ENCODE assay signal across 24 mouse cellular contexts in the genomic region with DNA sequence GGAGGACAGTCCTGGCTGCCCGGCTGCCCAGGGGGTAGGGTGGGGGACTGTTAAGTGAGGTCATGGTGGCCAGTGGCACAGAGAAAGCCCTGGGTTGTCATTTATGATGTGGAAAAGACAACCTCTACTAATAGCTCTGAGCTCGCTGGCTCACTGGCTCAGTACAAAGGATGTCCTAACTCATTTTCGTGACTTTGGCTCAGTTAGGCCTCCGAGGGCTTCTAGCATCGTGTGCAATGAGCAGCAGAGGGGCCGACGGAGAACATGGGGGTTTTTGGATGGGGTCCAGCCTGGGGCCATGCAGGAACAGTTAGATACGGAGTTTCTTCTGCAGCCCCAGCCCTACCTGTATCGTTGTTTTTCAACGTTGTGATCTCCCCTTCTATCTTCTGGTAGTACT. TPM values are rescaled to one million over a fixed set of nuclear protein-coding genes. Genes with fewer than 3 reads are reported as not detected.
DNase-seq lines count a peak whose midpoint lies in the region; ATAC-seq lines count a peak whose summit lies in the region.
"Had no signal": no experiment of that assay in that cellular context is flagged by ENCODE, and none has a peak within 500 bp of the region (broad histone marks: within the 10 kb centered on the region; RNA-seq: fewer than 3 reads in every experiment).

No protein-coding gene starts in this region.

- H3K4me2 ChIP-seq in embryonic facial prominence, embryonic 14.5 days (ENCODE audit: low read depth, low read length) = no peak overlapping the region

- H3K27ac ChIP-seq in embryonic facial prominence, embryonic 14.5 days (replicated peaks; ENCODE audit: low read depth, low read length) = no peak overlapping the region
- H3K27ac ChIP-seq in embryonic facial prominence, embryonic 10.5 days (replicated peaks) = no peak overlapping the region

- WGBS in embryonic facial prominence, embryonic 14.5 days = 87% methylated on average over 10 of the region's 10 CpGs
- WGBS in embryonic facial prominence, embryonic 10.5 days = 89% methylated on average over 10 of the region's 10 CpGs

- no peak for ATAC-seq in embryonic facial prominence, embryonic 14.5 days (ENCODE audit: low read depth)
- ATAC-seq: activated CD4-positive, CD25-positive, alpha-beta regulatory T cell, adult 4 months; CD4-positive, CD25-positive, alpha-beta regulatory T cell, adult 4 months; Patski had no signal

- peak overlapping the region; percentile 40; the same call in 1 of the 2 replicates for H3K9ac ChIP-seq in embryonic facial prominence, embryonic 14.5 days (ENCODE audit: low read depth, low read length)

- no peak overlapping the region for H3K4me3 ChIP-seq in embryonic facial prominence, embryonic 14.5 days (ENCODE audit: low read depth, low read length)
- no peak overlapping the region for H3K4me3 ChIP-seq in embryonic facial prominence, embryonic 10.5 days

- DNase-seq in embryonic facial prominence, embryonic 14.5 days (ENCODE audit: low spot score) = no peak
- DNase-seq in embryonic facial prominence, embryonic 10.5 days (ENCODE audit: low spot score) = no peak
- DNase-seq in Muller cell, postnatal 12 days (ENCODE audit: inconsistent ontology term) = peak; percentile 45
- peak; percentile 76 for DNase-seq in retina, embryonic 14.5 days (ENCODE audit: low spot score)
- DNase-seq in retina, postnatal 1 day = peak; percentile 85
- DNase-seq in cerebellum, adult 9-11 months = no peak
- DNase-seq in T-cell, adult 2 months (ENCODE audit: low spot score) = no peak
- no peak for DNase-seq in layer of hippocampus, postnatal 10 days (ENCODE audit: low spot score in 2 of 2)
- DNase-seq: adrenal gland, adult 2 months; adrenal gland, adult 8-10 months; adrenal gland, postnatal 10 days; adrenal gland, postnatal 14 days; adrenal gland, postnatal 25 days; adrenal gland, postnatal 36 days; B cell, adult 2 months; cerebellum, adult 11 months; cerebellum, adult 11-12 months; cerebellum, adult 18-20 months; cerebellum, adult 2 months had no signal

- H3K36me3 ChIP-seq in embryonic facial prominence, embryonic 14.5 days (ENCODE audit: control insufficient read depth, insufficient read depth, low read length) = no peaks in the 10 kb centered on the region
- H3K36me3 ChIP-seq in embryonic facial prominence, embryonic 10.5 days (replicated peaks) = no peaks in the 10 kb centered on the region
- H3K36me3 ChIP-seq: G1E had no signal

- no peaks in the 10 kb centered on the region for H3K9me3 ChIP-seq in embryonic facial prominence, embryonic 14.5 days (ENCODE audit: control insufficient read depth, low read length)
- H3K9me3 ChIP-seq in embryonic facial prominence, embryonic 10.5 days = no peaks in the 10 kb centered on the region
- H3K9me3 ChIP-seq: G1E had no signal

- no peaks in the 10 kb centered on the region for H3K27me3 ChIP-seq in embryonic facial prominence, embryonic 14.5 days (replicated peaks; ENCODE audit: control insufficient read depth, insufficient read depth, low read length)
- no peaks in the 10 kb centered on the region for H3K27me3 ChIP-seq in embryonic facial prominence, embryonic 10.5 days (replicated peaks; ENCODE audit: low read depth, poor library complexity, severe bottlenecking)
- H3K27me3 ChIP-seq: CH12.LX, Patski had no signal

- no peaks in the 10 kb centered on the region for H3K4me1 ChIP-seq in embryonic facial prominence, embryonic 14.5 days (ENCODE audit: control insufficient read depth, insufficient read depth, low read length)
- peaks cover 30% of the 10 kb centered on the region for H3K4me1 ChIP-seq in embryonic facial prominence, embryonic 10.5 days

RNA-seq across cellular contexts. Expression of gene Efhd2, which starts 45.7 kb away (rescaled TPM):
- polyA plus RNA-seq in embryonic facial prominence, embryonic 14.5 days (2014; fragmentation: Nextera tagmentation; extraction: Ambion mirVana) = 61.6 and 62.1 TPM in 2 replicates
- 40.7 and 41.8 TPM in 2 replicates for polyA plus RNA-seq in embryonic facial prominence, embryonic 10.5 days (2016; fragmentation: Nextera tagmentation; extraction: Ambion mirVana)
- 10 to 100 TPM; 43.8 to 46.9 TPM for total RNA-seq in layer of hippocampus, postnatal 10 days (2021)

Comparison
In these comparisons a context has a peak if more than half of its experiments do, and no peak if none do; other contexts are left out.
1. DNase-seq: peak in Muller cell, postnatal 12 days (single experiment), retina, embryonic 14.5 days (single experiment) and retina, postnatal 1 day (single experiment); none in embryonic facial prominence, embryonic 14.5 days (single experiment), embryonic facial prominence, embryonic 10.5 days (single experiment), cerebellum, adult 9-11 months (single experiment), T-cell, adult 2 months (single experiment) and layer of hippocampus, postnatal 10 days (0 of 2).